25 mouse cellular contexts compared by ENCODE assay signal in genomic region chr11:85691285-85691684, GRCm38 (mm10).
DNase-seq lines count a peak whose midpoint lies in the region; ATAC-seq lines count a peak whose summit lies in the region.
"Had no signal": no experiment of that assay in that cellular context is flagged by ENCODE, and none has a peak within 500 bp of the region (broad histone marks: within the 10 kb centered on the region; RNA-seq: fewer than 3 reads in every experiment).

No protein-coding gene starts in this region.

- H3K4me3 ChIP-seq in liver, embryonic 16.5 days (ENCODE audit: low read depth, low read length) = no peak overlapping the region
- no peak overlapping the region for H3K4me3 ChIP-seq in liver, embryonic 12.5 days
- H3K4me3 ChIP-seq in embryonic facial prominence, embryonic 10.5 days = no peak overlapping the region
- H3K4me3 ChIP-seq: embryonic facial prominence, embryonic 12.5 days; embryonic facial prominence, embryonic 15.5 days; heart, adult 2 months; heart, embryonic 10.5 days; heart, embryonic 13.5 days; hindbrain, embryonic 12.5 days; hindbrain, embryonic 15.5 days had no signal

- H3K4me2 ChIP-seq in liver, embryonic 16.5 days (ENCODE audit: low read depth, low read length) = no peak overlapping the region
- no peak overlapping the region for H3K4me2 ChIP-seq in liver, embryonic 12.5 days
- H3K4me2 ChIP-seq: embryonic facial prominence, embryonic 12.5 days; embryonic facial prominence, embryonic 15.5 days; heart, embryonic 13.5 days; hindbrain, embryonic 12.5 days; hindbrain, embryonic 15.5 days had no signal

- DNase-seq in embryo, embryonic 10.5 days (ENCODE audit: low spot score) = peak; percentile 55
- DNase-seq in embryo, embryonic 11 days = no peak
- DNase-seq in embryonic facial prominence, embryonic 10.5 days (ENCODE audit: low spot score) = no peak
- no peak for DNase-seq in spleen, postnatal 36 days (ENCODE audit: low spot score in 2 of 2)
- DNase-seq: adrenal gland, adult 8-10 months; adrenal gland, postnatal 25 days; B cell, adult 2 months; cerebellum, adult 11-12 months; cerebellum, adult 8-10 months; cerebellum, postnatal 10 days; cerebellum, postnatal 36 days; forebrain, postnatal 0 days; gastrocnemius, postnatal 25 days; heart, adult 2 months had no signal

- peak; percentile 53; the same call in 1 of the 2 replicates for ATAC-seq in liver, embryonic 16.5 days (ENCODE audit: low read depth)
- no peak for ATAC-seq in liver, embryonic 12.5 days
- ATAC-seq in CD4-positive, CD25-positive, alpha-beta regulatory T cell, adult 4 months = no peak
- ATAC-seq: activated CD4-positive, CD25-positive, alpha-beta regulatory T cell, adult 4 months; forebrain, embryonic 14.5 days; forebrain, postnatal 0 days had no signal

- 46% methylated on average over 5 of the region's 5 CpGs for WGBS in liver, embryonic 16.5 days (ENCODE audit: insufficient replicate concordance)
- 63% methylated on average over 5 of the region's 5 CpGs for WGBS in liver, embryonic 12.5 days (ENCODE audit: insufficient replicate concordance)
- 27% methylated on average over 5 of the region's 5 CpGs for WGBS in embryonic facial prominence, embryonic 10.5 days

- no peak overlapping the region for H3K9ac ChIP-seq in liver, embryonic 16.5 days (ENCODE audit: low read depth, low read length)
- no peak overlapping the region for H3K9ac ChIP-seq in liver, embryonic 12.5 days
- H3K9ac ChIP-seq: embryonic facial prominence, embryonic 12.5 days; embryonic facial prominence, embryonic 15.5 days; forebrain, postnatal 0 days; heart, embryonic 13.5 days; hindbrain, embryonic 12.5 days; hindbrain, embryonic 15.5 days had no signal

- no peaks in the 10 kb centered on the region for H3K27me3 ChIP-seq in liver, embryonic 16.5 days (ENCODE audit: control insufficient read depth, insufficient read depth, low read depth, low read length)
- H3K27me3 ChIP-seq in liver, embryonic 12.5 days (replicated peaks) = peaks cover 13% of the 10 kb centered on the region
- H3K27me3 ChIP-seq in embryonic facial prominence, embryonic 10.5 days (replicated peaks; ENCODE audit: low read depth, poor library complexity, severe bottlenecking) = peaks cover 62% of the 10 kb centered on the region
- H3K27me3 ChIP-seq: embryonic facial prominence, embryonic 12.5 days; embryonic facial prominence, embryonic 15.5 days; hindbrain, embryonic 15.5 days had no signal

- H3K36me3 ChIP-seq in liver, embryonic 16.5 days (ENCODE audit: control insufficient read depth, insufficient read depth) = no peaks in the 10 kb centered on the region
- no peaks in the 10 kb centered on the region for H3K36me3 ChIP-seq in liver, embryonic 12.5 days
- H3K36me3 ChIP-seq in embryonic facial prominence, embryonic 10.5 days (replicated peaks) = no peaks in the 10 kb centered on the region
- H3K36me3 ChIP-seq: embryonic facial prominence, embryonic 12.5 days; embryonic facial prominence, embryonic 15.5 days; heart, embryonic 10.5 days; heart, embryonic 13.5 days; hindbrain, embryonic 12.5 days; hindbrain, embryonic 15.5 days had no signal

- H3K27ac ChIP-seq in liver, embryonic 16.5 days (ENCODE audit: low read length) = no peak overlapping the region
- no peak overlapping the region for H3K27ac ChIP-seq in liver, embryonic 12.5 days
- peak overlapping the region; percentile 30; the same call in 1 of the 2 replicates for H3K27ac ChIP-seq in embryonic facial prominence, embryonic 10.5 days (replicated peaks)
- H3K27ac ChIP-seq: embryonic facial prominence, embryonic 12.5 days; embryonic facial prominence, embryonic 15.5 days; heart, adult 2 months; heart, embryonic 10.5 days; heart, embryonic 13.5 days; hindbrain, embryonic 12.5 days; hindbrain, embryonic 15.5 days had no signal

- no peaks in the 10 kb centered on the region for H3K9me3 ChIP-seq in liver, embryonic 16.5 days (replicated peaks; ENCODE audit: control insufficient read depth, low read length)
- H3K9me3 ChIP-seq in liver, embryonic 12.5 days (replicated peaks) = no peaks in the 10 kb centered on the region
- no peaks in the 10 kb centered on the region for H3K9me3 ChIP-seq in embryonic facial prominence, embryonic 10.5 days
- H3K9me3 ChIP-seq: embryonic facial prominence, embryonic 12.5 days; embryonic facial prominence, embryonic 15.5 days; heart, embryonic 10.5 days; heart, embryonic 13.5 days; hindbrain, embryonic 12.5 days; hindbrain, embryonic 15.5 days had no signal

- no peaks in the 10 kb centered on the region; the same call in 1 of the 2 replicates for H3K4me1 ChIP-seq in liver, embryonic 16.5 days (ENCODE audit: control insufficient read depth, low read depth, low read length)
- peaks cover 27% of the 10 kb centered on the region for H3K4me1 ChIP-seq in liver, embryonic 12.5 days
- peaks cover 72% of the 10 kb centered on the region for H3K4me1 ChIP-seq in embryonic facial prominence, embryonic 10.5 days
